Mouse (Mus musculus): ENCODE measurements around the gene Gm10570.
A peak's percentile ranks its signal among the peaks of the same experiment; 100 is the strongest.

Gm10570 gene

DNA sequence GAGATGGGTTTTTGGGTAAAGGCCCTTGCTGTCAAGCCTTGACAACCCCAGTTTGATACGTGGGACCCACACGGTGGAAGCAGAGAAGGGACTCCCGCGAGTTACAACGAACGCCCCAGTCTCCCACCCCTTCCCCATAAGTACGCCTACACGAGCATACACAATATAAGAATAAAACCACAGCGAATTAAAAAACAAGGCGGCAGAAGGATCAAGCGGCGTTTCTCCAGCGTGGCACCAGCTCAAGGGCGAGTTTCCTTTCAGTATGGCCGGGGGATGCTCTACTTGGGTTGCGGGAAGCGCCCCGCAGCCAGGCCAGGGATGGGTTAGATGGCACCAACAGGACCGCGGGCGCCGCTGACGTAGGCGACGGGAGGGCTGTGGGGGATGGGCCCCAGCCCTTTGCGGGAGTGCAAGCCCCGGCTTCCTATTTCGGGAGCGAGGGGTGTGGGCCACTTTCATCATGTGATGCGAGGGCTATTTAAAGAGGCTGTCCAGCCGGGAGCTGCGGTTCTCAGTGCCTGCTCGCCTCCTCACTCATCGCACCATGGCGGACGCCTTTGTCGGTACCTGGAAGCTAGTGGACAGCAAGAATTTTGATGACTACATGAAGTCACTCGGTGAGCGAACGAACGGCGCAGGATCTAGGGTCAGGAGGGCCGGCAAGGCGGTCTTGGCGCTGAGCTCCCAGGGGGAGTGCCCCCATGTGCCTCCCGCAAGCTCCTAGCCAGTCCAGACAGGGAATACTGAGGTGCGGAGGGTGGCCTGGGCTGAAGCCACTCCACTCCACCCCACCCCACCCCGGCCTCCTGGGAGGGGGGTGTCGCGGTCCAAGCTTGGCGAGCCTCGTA is at the start of gene Gm10570, which contains the start of gene Fabp3:
Gene Gm10570, minus strand, starts transcription at position 444 of the 851 bp plus-strand sequence.
Gene Fabp3, plus strand, starts transcription at position 365 of the 851 bp plus-strand sequence.
- peak; percentile 20 for DNase-seq (ENCODE audit: low spot score)

- DNase-seq (ENCODE audit: low spot score): no peak
Observed at GRCm38 (mm10) chr4:130357946-130358345, 49.5 kb upstream of the Gm10570 start.

DNA sequence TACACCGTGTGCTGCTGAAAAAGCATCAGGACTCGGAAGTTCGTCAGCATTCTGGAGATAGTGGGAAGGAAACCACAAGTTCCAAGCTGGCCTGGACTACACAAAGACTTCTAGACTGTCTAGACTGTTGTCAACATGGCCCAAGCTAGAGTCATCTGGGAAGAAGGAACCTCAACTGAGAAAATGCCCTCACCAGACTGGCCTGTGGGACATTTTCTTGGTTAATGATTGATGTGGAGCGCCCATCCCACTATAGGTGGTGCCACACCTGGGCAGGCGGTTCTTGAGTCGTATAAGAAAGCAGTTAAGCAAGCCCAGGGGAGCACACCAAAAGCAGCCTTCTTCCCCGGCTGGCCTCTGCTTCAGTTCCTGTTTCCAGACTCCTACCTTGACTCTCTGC is 44.1 kb upstream of the Gm10570 start:
- DNase-seq (ENCODE audit: low spot score): no peak

- no peak for DNase-seq (ENCODE audit: low spot score)
Observed at GRCm38 (mm10) chr4:130350690-130351422, 42.4 kb upstream of the Gm10570 start.

DNA sequence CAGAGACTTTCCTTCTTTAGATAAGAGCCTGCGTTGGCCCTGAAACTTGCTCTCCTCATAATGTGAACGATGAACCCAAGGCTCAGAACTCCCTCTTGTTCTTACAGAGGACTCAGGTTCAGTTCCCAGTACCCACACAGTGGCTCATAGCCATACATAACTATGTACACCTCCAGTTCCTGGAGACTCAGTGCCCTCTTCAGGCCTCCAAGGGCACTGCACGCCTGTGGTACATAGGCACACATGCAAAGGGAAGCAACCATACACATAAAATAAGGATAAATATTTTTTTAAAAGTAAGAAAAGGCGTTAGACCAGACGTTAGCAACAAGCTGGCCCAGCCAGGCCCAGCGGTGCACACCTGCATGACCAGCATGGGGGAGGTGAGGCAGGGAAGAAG is 41.2 kb upstream of the Gm10570 start:
- no peak for DNase-seq (ENCODE audit: low spot score)

GRCm38 (mm10) chr4:130341691-130342090 is 33.2 kb upstream of the Gm10570 start:
- peak; percentile 56 for DNase-seq (ENCODE audit: low spot score)

DNA sequence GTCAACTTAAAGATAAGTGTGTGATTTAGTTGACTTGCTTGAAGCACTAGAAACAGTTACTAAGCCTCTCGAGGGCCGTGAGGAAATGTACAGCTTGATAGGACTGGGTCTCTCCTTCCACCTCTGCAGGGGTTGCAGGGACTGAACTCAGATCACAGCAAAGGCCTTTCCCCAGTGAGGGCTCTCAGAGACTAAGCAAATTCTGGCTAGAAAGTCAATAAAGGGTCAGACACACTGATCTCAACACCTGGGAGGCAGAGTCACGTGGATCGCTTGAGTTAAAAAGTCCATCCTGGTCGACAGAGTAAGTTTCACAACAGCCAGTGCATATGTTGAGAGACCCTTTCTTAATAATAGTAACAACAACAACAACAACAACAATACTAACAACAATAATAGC is 27.4 kb upstream of the Gm10570 start:
- no peak for DNase-seq (ENCODE audit: low spot score)

- DNase-seq (ENCODE audit: low spot score): no peak
Observed at GRCm38 (mm10) chr4:130327366-130327765, 18.9 kb upstream of the Gm10570 start.

- no peak for DNase-seq (ENCODE audit: low spot score)
Observed at GRCm38 (mm10) chr4:130325446-130325845, 17.0 kb upstream of the Gm10570 start.

DNA sequence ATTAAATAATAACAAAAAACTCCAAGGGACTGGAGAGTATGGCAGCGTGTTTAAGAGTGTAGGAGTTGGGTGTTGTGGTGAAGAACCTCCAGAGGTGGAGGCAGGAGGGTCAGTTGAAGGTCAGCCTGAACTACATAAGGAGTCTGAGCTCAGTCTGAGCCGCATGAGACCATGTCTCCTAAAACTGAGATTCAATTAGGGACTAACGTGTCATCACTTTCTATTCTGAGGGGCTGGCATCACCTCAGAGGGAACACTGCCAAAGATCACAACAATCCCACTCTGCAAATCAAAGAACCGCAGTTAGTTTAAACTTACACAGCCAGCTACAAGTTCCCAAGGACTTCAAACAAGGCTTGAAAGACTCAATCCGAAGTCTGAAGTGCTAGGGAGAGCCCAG is 15.1 kb upstream of the Gm10570 start:
- no peak for DNase-seq (ENCODE audit: low spot score)

DNA sequence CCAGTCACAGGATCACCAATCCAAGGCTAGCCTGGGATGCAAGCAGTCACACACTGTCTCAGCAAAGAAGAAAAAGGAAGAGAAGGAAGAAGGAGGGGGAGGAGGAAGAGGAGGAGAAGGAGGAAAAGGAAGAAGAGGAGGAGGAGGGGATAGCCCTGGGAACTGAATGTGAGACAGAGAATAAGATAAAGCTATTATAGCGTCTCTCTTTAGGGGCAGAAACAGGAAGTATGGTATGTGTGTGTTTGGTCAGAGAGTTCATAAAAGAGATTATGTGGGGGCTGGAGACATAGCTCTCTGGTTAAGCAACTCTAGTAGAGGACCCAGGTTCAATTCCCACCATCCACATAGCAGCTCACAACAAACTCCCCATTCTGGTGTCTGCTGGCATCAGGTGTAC is 14.7 kb upstream of the Gm10570 start:
- DNase-seq (ENCODE audit: low spot score): no peak

GRCm38 (mm10) chr4:130322567-130322966 is 14.1 kb upstream of the Gm10570 start:
- DNase-seq (ENCODE audit: low spot score): no peak

- DNase-seq (ENCODE audit: low spot score): no peak
Observed at GRCm38 (mm10) chr4:130321640-130322039, 13.2 kb upstream of the Gm10570 start.

DNA sequence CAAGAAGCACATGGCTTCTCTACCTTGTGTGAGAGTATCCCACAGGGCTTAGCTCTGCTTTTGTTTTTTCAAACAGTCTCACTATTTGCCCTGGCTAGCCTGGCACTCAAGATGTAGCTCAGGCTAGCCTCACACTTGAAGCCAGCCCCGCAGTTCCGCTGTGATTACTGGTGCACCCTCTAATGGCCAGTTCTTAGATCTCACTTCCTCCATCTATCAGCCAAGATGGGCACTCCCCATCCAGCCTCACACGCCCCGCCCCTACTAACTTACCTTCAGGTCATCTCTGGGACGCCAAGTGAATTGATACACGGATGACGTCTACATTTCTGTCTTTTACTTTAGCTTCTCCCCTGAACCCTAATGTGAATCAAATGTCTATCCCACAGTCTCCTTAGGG is 11.1 kb upstream of the Gm10570 start:
- DNase-seq (ENCODE audit: low spot score): no peak

- DNase-seq (ENCODE audit: low spot score): no peak
Observed at GRCm38 (mm10) chr4:130318122-130318521, 9.6 kb upstream of the Gm10570 start.

- no peak for DNase-seq (ENCODE audit: low spot score)
Observed at GRCm38 (mm10) chr4:130316691-130317090, 8.2 kb upstream of the Gm10570 start.

- no peak for DNase-seq (ENCODE audit: low spot score)
Observed at GRCm38 (mm10) chr4:130315771-130316527, 7.5 kb upstream of the Gm10570 start.

DNA sequence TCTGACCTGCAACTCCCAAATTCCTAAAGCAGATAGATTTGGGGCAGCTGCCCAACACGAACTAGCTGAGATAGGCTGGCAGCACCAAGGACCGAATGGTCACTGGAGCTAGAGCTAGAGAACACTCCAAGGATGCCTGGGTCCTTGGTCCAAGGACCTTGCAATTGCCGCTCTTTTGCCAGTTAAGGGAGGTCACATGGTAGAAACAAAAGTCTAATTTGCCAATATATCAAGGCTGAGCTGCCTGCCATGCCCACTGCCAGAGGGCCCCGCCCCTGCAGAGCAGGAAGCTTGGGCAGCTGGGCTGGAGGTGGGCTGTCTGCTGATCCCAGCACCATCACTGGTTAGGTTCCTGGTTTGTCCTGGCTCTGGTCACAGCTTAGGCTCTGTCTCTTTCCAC is 5.1 kb upstream of the Gm10570 start:
- DNase-seq (ENCODE audit: low spot score): no peak

GRCm38 (mm10) chr4:130312526-130312925 is 4.1 kb upstream of the Gm10570 start:
- no peak for DNase-seq (ENCODE audit: low spot score)

- no peak for DNase-seq (ENCODE audit: low spot score)
Observed at GRCm38 (mm10) chr4:130309254-130309653, 780 bp upstream of the Gm10570 start.

DNA sequence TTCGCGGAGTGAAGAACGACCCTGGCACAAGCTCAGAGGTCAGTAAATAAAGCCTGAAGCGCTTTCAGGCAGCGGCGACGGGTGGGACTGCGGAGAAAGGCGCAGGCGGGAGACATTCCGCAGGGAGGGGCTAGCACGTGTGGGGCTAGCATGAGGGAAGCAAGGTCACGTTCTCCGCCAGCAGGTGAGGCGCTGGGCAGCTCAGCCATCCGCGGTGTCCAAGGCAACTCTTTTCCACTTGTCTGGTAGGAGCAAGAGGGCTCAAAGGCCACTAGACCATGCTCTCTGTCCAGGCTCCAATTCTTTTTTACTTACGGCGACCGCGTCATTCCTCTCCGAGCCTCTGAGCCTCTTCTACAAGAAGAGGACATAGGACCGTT is 633 bp downstream of the Gm10570 start:
- peak; percentile 16 for DNase-seq (ENCODE audit: low spot score)

- DNase-seq (ENCODE audit: low spot score): no peak
Observed at GRCm38 (mm10) chr4:130306796-130307630, 1.5 kb downstream of the Gm10570 start.

Data from urinary bladder, postnatal 25 days (tissue).